Mouse (Mus musculus) MEL (cell line): ENCODE measurements around the gene Ryr2.

ENCODE experiments used
- CTCF ChIP-seq, 3 experiments: IDR thresholded peaks in 2 of 3; conservative IDR thresholded peaks in 1 of 3; 2 replicates each; pipeline ENCODE4 v1.5.1; 2011 to 2012; ENCODE audit warnings: low read length in 3 of 3, low read depth in 2 of 3, mild to moderate bottlenecking in 2 of 3, improper control_type of control experiment in 1 of 3, inconsistent platforms in 1 of 3, mixed read lengths in 1 of 3, moderate library complexity in 1 of 3; ENCODE audit not compliant: control insufficient read depth in 1 of 3, insufficient read depth in 1 of 3, poor library complexity in 1 of 3, severe bottlenecking in 1 of 3
- EP300 ChIP-seq, 2 experiments: IDR thresholded peaks; 2 replicates each; pipeline ENCODE4 v1.6.1; 2011; ENCODE audit warnings: improper control_type of control experiment in 2 of 2, low read length in 2 of 2, low read depth in 1 of 2, mild to moderate bottlenecking in 1 of 2
- HCFC1 ChIP-seq: IDR thresholded peaks from 2 replicates; pipeline ENCODE4 v1.6.1; 2012; ENCODE audit warnings: low read depth, mild to moderate bottlenecking, inconsistent platforms, low read length, improper control_type of control experiment, moderate library complexity
- MAFK ChIP-seq: IDR thresholded peaks from 2 replicates; pipeline ENCODE4 v1.6.1; 2011; ENCODE audit warnings: low read depth, mild to moderate bottlenecking, low read length, improper control_type of control experiment, borderline replicate concordance
- MEF2A ChIP-seq: IDR thresholded peaks from 2 replicates; pipeline ENCODE4 v1.6.1; 2014; ENCODE audit warnings: low read depth, mild to moderate bottlenecking, inconsistent platforms, low read length, improper control_type of control experiment; ENCODE audit not compliant: poor library complexity, insufficient replicate concordance, severe bottlenecking; ENCODE audit errors: extremely low read depth
- MYB ChIP-seq: IDR thresholded peaks from 2 replicates; pipeline ENCODE4 v1.6.1; 2011; ENCODE audit warnings: mild to moderate bottlenecking, low read depth, low read length, improper control_type of control experiment
- MYC ChIP-seq: IDR thresholded peaks from 2 replicates; pipeline ENCODE4 v1.6.1; 2011; ENCODE audit warnings: low read depth, mild to moderate bottlenecking, low read length, improper control_type of control experiment, moderate library complexity
- NRF1 ChIP-seq: IDR thresholded peaks from 2 replicates; pipeline ENCODE4 v1.6.1; 2014; ENCODE audit warnings: low read depth, mild to moderate bottlenecking, inconsistent platforms, low read length, improper control_type of control experiment, moderate library complexity; ENCODE audit not compliant: poor library complexity, insufficient read depth, severe bottlenecking
- POLR2A ChIP-seq, 2 experiments: IDR thresholded peaks; 2 replicates each; pipeline ENCODE4 v1.6.1; 2011 to 2012; ENCODE audit warnings: low read length in 2 of 2, mild to moderate bottlenecking in 2 of 2, control low read depth in 1 of 2, improper control_type of control experiment in 1 of 2, low read depth in 1 of 2, moderate library complexity in 1 of 2; ENCODE audit not compliant: control insufficient read depth in 1 of 2, insufficient read depth in 1 of 2, poor library complexity in 1 of 2
- TAL1 ChIP-seq: IDR thresholded peaks from 2 replicates; pipeline ENCODE4 v1.6.1; 2012; ENCODE audit warnings: mild to moderate bottlenecking, inconsistent platforms, low read length, moderate library complexity, mixed read lengths
- TCF12 ChIP-seq: IDR thresholded peaks from 2 replicates; pipeline ENCODE4 v1.6.1; 2014; ENCODE audit warnings: low read depth, mild to moderate bottlenecking, inconsistent platforms, low read length, improper control_type of control experiment, moderate library complexity
- UBTF ChIP-seq: IDR thresholded peaks from 2 replicates; pipeline ENCODE4 v1.6.1; 2012; ENCODE audit warnings: low read depth, mild to moderate bottlenecking, inconsistent platforms, low read length, improper control_type of control experiment, moderate library complexity, borderline replicate concordance; ENCODE audit not compliant: insufficient read depth
- USF2 ChIP-seq, 2 experiments: IDR thresholded peaks; 2 replicates each; pipeline ENCODE4 v1.6.1; 2011 to 2012; ENCODE audit warnings: improper control_type of control experiment in 2 of 2, low read length in 2 of 2, borderline replicate concordance in 1 of 2, inconsistent platforms in 1 of 2, low read depth in 1 of 2, mild to moderate bottlenecking in 1 of 2; ENCODE audit not compliant: insufficient read depth in 1 of 2
- ZMIZ1 ChIP-seq: IDR thresholded peaks from 2 replicates; pipeline ENCODE4 v1.6.1; 2012; ENCODE audit warnings: low read depth, mild to moderate bottlenecking, inconsistent platforms, low read length, improper control_type of control experiment, moderate library complexity

DNA sequence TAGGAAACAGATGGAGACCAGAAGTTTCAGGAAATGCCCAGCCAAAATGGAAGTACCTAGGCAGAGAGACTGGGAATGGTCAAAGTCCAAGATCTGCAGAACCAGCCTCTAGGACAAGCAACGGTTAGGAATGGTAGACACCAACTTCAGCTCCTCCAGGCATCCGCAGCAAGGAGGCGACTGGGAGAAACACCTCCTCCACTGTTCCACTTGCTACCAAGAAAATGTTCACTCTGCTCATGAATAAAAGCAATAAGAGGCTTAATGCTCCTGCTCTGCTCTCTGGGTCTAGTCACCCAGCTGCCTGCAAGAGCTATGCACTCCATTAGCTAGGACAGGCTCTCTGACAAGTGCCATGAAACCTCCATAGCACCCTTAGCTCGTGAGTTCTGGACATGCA, 26.2 kb downstream of the Ryr2 start:
- no peak for TF ChIP-seq MEF2A
- TF ChIP-seq TCF12, result no peak
- no peak for TF ChIP-seq CTCF (IDR thresholded peaks at IDR 0.05 in 2 of 3, conservative IDR thresholded peaks at IDR 0.05 in 1 of 3; ENCODE audit: control insufficient read depth in 1 of 3, insufficient read depth in 1 of 3, low read depth in 2 of 3, low read length in 3 of 3, poor library complexity in 1 of 3, severe bottlenecking in 1 of 3)
- no peak for TF ChIP-seq NRF1
- TF ChIP-seq MYC, result no peak
- TF ChIP-seq TAL1, result no peak
- TF ChIP-seq EP300 (IDR thresholded peaks at IDR 0.05; ENCODE audit: low read depth in 1 of 2, low read length in 2 of 2), result no peak
- no peak for TF ChIP-seq MAFK
- TF ChIP-seq ZMIZ1, result no peak
- TF ChIP-seq MYB, result no peak
- no peak for TF ChIP-seq USF2 (IDR thresholded peaks at IDR 0.05; ENCODE audit: borderline replicate concordance in 1 of 2, insufficient read depth in 1 of 2, low read depth in 1 of 2, low read length in 2 of 2)
- no peak for TF ChIP-seq HCFC1
- no peak for TF ChIP-seq UBTF
- TF ChIP-seq POLR2A (IDR thresholded peaks at IDR 0.05; ENCODE audit: control insufficient read depth in 1 of 2, insufficient read depth in 1 of 2, low read depth in 1 of 2, low read length in 2 of 2, poor library complexity in 1 of 2), result no peak
